ENCODE assay signal across 8 mouse cellular contexts in the genomic region with DNA sequence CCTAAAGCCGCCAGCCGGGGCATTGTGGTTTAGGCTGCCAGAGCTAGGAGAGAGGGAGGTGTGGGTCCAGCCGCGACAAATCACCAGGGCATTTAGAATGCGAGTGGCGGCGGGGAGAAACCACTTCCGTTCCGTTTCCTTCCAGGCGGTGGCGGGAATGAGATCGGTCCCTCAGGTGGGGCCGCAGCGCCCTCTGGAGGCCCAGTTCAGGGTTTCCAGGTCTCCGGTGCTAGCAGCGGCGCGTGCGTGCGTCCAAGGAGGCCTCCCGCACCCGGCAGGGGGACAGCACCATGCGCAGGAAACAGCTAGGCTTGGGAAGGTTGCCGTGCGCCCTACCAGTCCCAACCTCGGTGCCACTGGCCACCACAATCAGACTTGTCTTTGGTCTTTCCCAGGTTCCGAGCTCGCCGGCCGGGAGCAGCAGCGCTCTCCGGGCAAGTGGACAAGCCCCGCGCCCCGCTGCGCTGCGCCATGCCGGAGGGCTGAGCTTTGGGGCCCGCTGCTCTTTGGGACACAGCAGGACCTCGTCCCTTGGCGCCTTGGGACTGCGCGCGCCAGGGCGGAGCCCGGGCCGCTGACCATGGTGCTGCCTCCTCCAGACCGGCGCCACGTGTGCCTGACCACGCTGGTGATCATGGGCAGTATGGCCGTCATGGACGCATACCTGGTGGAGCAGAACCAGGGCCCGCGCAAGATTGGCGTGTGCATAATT. TPM values are rescaled to one million over a fixed set of nuclear protein-coding genes. Genes with fewer than 3 reads are reported as not detected.
DNase-seq lines count a peak whose midpoint lies in the region; ATAC-seq lines count a peak whose summit lies in the region.

No protein-coding gene starts in this region.

- H3K27ac ChIP-seq in embryonic facial prominence, embryonic 15.5 days (replicated peaks), result no peak overlapping the region
- H3K27ac ChIP-seq in heart, embryonic 14.5 days (replicated peaks in 1 of 2; ENCODE audit: control insufficient read depth in 1 of 2, insufficient read depth in 1 of 2, low read depth in 2 of 2, low read length in 2 of 2), result no peak overlapping the region
- H3K27ac ChIP-seq in liver, embryonic 11.5 days (ENCODE audit: low read depth, low read length), result no peak overlapping the region

- H3K9me3 ChIP-seq in embryonic facial prominence, embryonic 15.5 days (replicated peaks), result no peaks in the 10 kb centered on the region
- no peaks in the 10 kb centered on the region for H3K9me3 ChIP-seq in heart, embryonic 14.5 days (ENCODE audit: control insufficient read depth, low read length)
- H3K9me3 ChIP-seq in liver, embryonic 11.5 days (ENCODE audit: control insufficient read depth, low read length), result no peaks in the 10 kb centered on the region

- 3% methylated on average over 56 of the region's 56 CpGs for WGBS in embryonic facial prominence, embryonic 15.5 days
- WGBS in heart, embryonic 14.5 days, result 2% methylated on average over 56 of the region's 56 CpGs
- 2% methylated on average over 56 of the region's 56 CpGs for WGBS in liver, embryonic 11.5 days

- H3K4me3 ChIP-seq in embryonic facial prominence, embryonic 15.5 days (replicated peaks), result peak overlapping the region; percentile 58
- H3K4me3 ChIP-seq in heart, embryonic 14.5 days (ENCODE audit: control insufficient read depth in 1 of 2, insufficient read depth in 1 of 2, low read depth in 1 of 2, low read length in 2 of 2), result peak overlapping the region; percentile 28 to 39
- H3K4me3 ChIP-seq in liver, embryonic 11.5 days (ENCODE audit: low read depth, low read length), result peak overlapping the region; percentile 45

- peak; percentile 8; the same call in 1 of the 2 replicates for ATAC-seq in embryonic facial prominence, embryonic 15.5 days (ENCODE audit: insufficient number of reproducible peaks, low FRiP score, low TSS enrichment, low read depth)
- no peak; the same call in 1 of the 2 replicates for ATAC-seq in heart, embryonic 14.5 days (ENCODE audit: insufficient number of reproducible peaks, insufficient read depth, low FRiP score, low read depth)
- ATAC-seq in liver, embryonic 11.5 days (replicated peaks; ENCODE audit: low FRiP score), result peak; percentile 46

- DNase-seq in CD4-positive helper T cell, adult 2 months (ENCODE audit: low read depth, low spot score), result peak; percentile 83
- peak; percentile 95 for DNase-seq in brain, adult 2 months (ENCODE audit: low read depth, low spot score)
- DNase-seq in kidney, postnatal 10 days, result peak; percentile 86
- DNase-seq in liver, embryonic 11.5 days (ENCODE audit: low spot score), result peak; percentile 80
- peak; percentile 73 to 80 for DNase-seq in natural killer cell, adult 2 months (ENCODE audit: low spot score in 2 of 2)
- peak; percentile 82 for DNase-seq in splenic B cell, adult 2 months (ENCODE audit: low read depth, low spot score)

- peaks cover 30% of the 10 kb centered on the region for H3K27me3 ChIP-seq in embryonic facial prominence, embryonic 15.5 days
- H3K27me3 ChIP-seq in heart, embryonic 14.5 days (ENCODE audit: control insufficient read depth, insufficient read depth, low read length), result peaks cover 48% of the 10 kb centered on the region
- peaks cover 57% of the 10 kb centered on the region for H3K27me3 ChIP-seq in liver, embryonic 11.5 days (replicated peaks; ENCODE audit: control insufficient read depth, insufficient read depth, low read length)
- H3K27me3 ChIP-seq in splenic B cell, adult 2 months (ENCODE audit: control insufficient read depth, insufficient read depth, low read length, poor library complexity, severe bottlenecking), result no peaks in the 10 kb centered on the region

- H3K4me2 ChIP-seq in embryonic facial prominence, embryonic 15.5 days (replicated peaks), result peak overlapping the region; percentile 70
- H3K4me2 ChIP-seq in heart, embryonic 14.5 days (ENCODE audit: low read length), result peak overlapping the region; percentile 84
- peak overlapping the region; percentile 75 for H3K4me2 ChIP-seq in liver, embryonic 11.5 days

- H3K36me3 ChIP-seq in embryonic facial prominence, embryonic 15.5 days, result 0 out of 2 replicates have a peak, but pooled peaks cover 10% of the 10 kb centered on the region
- H3K36me3 ChIP-seq in heart, embryonic 14.5 days (ENCODE audit: control insufficient read depth, insufficient read depth, low read length), result no peaks in the 10 kb centered on the region
- no peaks in the 10 kb centered on the region for H3K36me3 ChIP-seq in liver, embryonic 11.5 days (ENCODE audit: control insufficient read depth, insufficient read depth, low read length)
- H3K36me3 ChIP-seq in splenic B cell, adult 2 months (ENCODE audit: control insufficient read depth, insufficient read depth, low read length, poor library complexity, severe bottlenecking), result no peaks in the 10 kb centered on the region

- H3K4me1 ChIP-seq in embryonic facial prominence, embryonic 15.5 days, result peaks cover 27% of the 10 kb centered on the region
- peaks cover 4 to 24% of the 10 kb centered on the region in 2 experiments; a peak in 3 of 4 replicates for H3K4me1 ChIP-seq in heart, embryonic 14.5 days (ENCODE audit: control insufficient read depth in 2 of 2, insufficient read depth in 2 of 2, low read length in 2 of 2)
- H3K4me1 ChIP-seq in liver, embryonic 11.5 days (replicated peaks; ENCODE audit: control insufficient read depth, insufficient read depth, low read length), result no peaks in the 10 kb centered on the region; the same call in none of the 2 replicates

- H3K9ac ChIP-seq in embryonic facial prominence, embryonic 15.5 days, result no peak overlapping the region
- H3K9ac ChIP-seq in heart, embryonic 14.5 days (ENCODE audit: low read length), result no peak overlapping the region
- no peak overlapping the region for H3K9ac ChIP-seq in liver, embryonic 11.5 days (ENCODE audit: low read depth, low read length)

RNA-seq across cellular contexts. Expression of gene Tmem121, which starts 2.0 kb away (rescaled TPM):
- 17.0 and 17.5 TPM in 2 replicates for polyA plus RNA-seq in embryonic facial prominence, embryonic 15.5 days (2015; fragmentation: Nextera tagmentation; extraction: Ambion mirVana)
- 1.1 and 1.2 TPM in 2 replicates for polyA plus RNA-seq in heart, embryonic 14.5 days (2014; fragmentation: Nextera tagmentation; extraction: Ambion mirVana)
- 1.1 and 2.0 TPM in 2 replicates for polyA plus RNA-seq in liver, embryonic 11.5 days (2014; fragmentation: Nextera tagmentation; extraction: Ambion mirVana)

RNA-seq across cellular contexts. Expression of gene Tedc1, which starts 31.5 kb away (rescaled TPM):
- 29.6 and 36.8 TPM in 2 replicates for polyA plus RNA-seq in embryonic facial prominence, embryonic 15.5 days (2015; fragmentation: Nextera tagmentation; extraction: Ambion mirVana)
- 13.3 and 17.5 TPM in 2 replicates for polyA plus RNA-seq in heart, embryonic 14.5 days (2014; fragmentation: Nextera tagmentation; extraction: Ambion mirVana)
- polyA plus RNA-seq in liver, embryonic 11.5 days (2014; fragmentation: Nextera tagmentation; extraction: Ambion mirVana), result 23.5 and 24.2 TPM in 2 replicates

RNA-seq across cellular contexts. Expression of gene Crip1, which starts 41.6 kb away (rescaled TPM):
- polyA plus RNA-seq in embryonic facial prominence, embryonic 15.5 days (2015; fragmentation: Nextera tagmentation; extraction: Ambion mirVana), result 436 and 462 TPM in 2 replicates
- 586 and 589 TPM in 2 replicates for polyA plus RNA-seq in heart, embryonic 14.5 days (2014; fragmentation: Nextera tagmentation; extraction: Ambion mirVana)
- 148 and 150 TPM in 2 replicates for polyA plus RNA-seq in liver, embryonic 11.5 days (2014; fragmentation: Nextera tagmentation; extraction: Ambion mirVana)

RNA-seq across cellular contexts. Expression of gene Crip2, which starts 47.7 kb away (rescaled TPM):
- polyA plus RNA-seq in embryonic facial prominence, embryonic 15.5 days (2015; fragmentation: Nextera tagmentation; extraction: Ambion mirVana), result 150 and 162 TPM in 2 replicates
- polyA plus RNA-seq in heart, embryonic 14.5 days (2014; fragmentation: Nextera tagmentation; extraction: Ambion mirVana), result 1,706 and 1,786 TPM in 2 replicates
- polyA plus RNA-seq in liver, embryonic 11.5 days (2014; fragmentation: Nextera tagmentation; extraction: Ambion mirVana), result 80.6 and 86.9 TPM in 2 replicates
